Mouse (Mus musculus): ENCODE measurements around the gene Btaf1. TPM values are rescaled to one million over a fixed set of nuclear protein-coding genes. Genes with fewer than 3 reads are reported as not detected.

Gene Btaf1
- polyA plus RNA-seq, 1 experiment from 2014 or later = 5.6 TPM

GRCm38 (mm10) chr19:37059623-37060022 lies 133.7 kb downstream of the Btaf1 start:
- 0 out of 2 replicates have a peak, but pooled peaks have one; percentile 27 for ATAC-seq (replicated peaks; ENCODE audit: insufficient number of reproducible peaks, insufficient read depth, low FRiP score, low read depth)
- Histone ChIP-seq H3K9ac (no peak overlapping the region), H3K36me3 (no peaks in the 10 kb centered on the region), H3K4me2 (no peak overlapping the region), H3K4me3 (no peak overlapping the region), H3K27me3 (no peaks in the 10 kb centered on the region), H3K4me1 (replicated peaks) (peaks cover 12% of the 10 kb centered on the region), H3K27ac (0 out of 2 replicates have a peak overlapping the region, but pooled peaks have one; percentile 37), H3K9me3 (replicated peaks) (no peaks in the 10 kb centered on the region)
- 19% methylated on average over 2 of the region's 2 CpGs for WGBS

- H3K9ac ChIP-seq = no peak overlapping the region
- H3K4me2 ChIP-seq = no peak overlapping the region
- 58% methylated on average over 4 of the region's 4 CpGs for WGBS
- H3K4me3 ChIP-seq = no peak overlapping the region
- ATAC-seq (replicated peaks; ENCODE audit: insufficient number of reproducible peaks, insufficient read depth, low FRiP score, low read depth) = no peak
- no peaks in the 10 kb centered on the region for H3K9me3 ChIP-seq (replicated peaks)
- peaks cover 12% of the 10 kb centered on the region for H3K4me1 ChIP-seq (replicated peaks)
- peak overlapping the region; percentile 20; the same call in 1 of the 2 replicates for H3K27ac ChIP-seq
- H3K27me3 ChIP-seq = no peaks in the 10 kb centered on the region
- no peaks in the 10 kb centered on the region for H3K36me3 ChIP-seq
These were observed 134.2 kb downstream of the Btaf1 start for GRCm38 (mm10) chr19:37060078-37060477.

Other genes starting within 250 kb of the Btaf1 start
- 82.2 and 93.0 TPM in 2 replicates for gene Ppp1r3c, start 189.4 kb upstream of the Btaf1 start, polyA plus RNA-seq (2015; fragmentation: Nextera tagmentation; extraction: Ambion mirVana)
- gene Tnks2, start 91.8 kb upstream of the Btaf1 start, polyA plus RNA-seq (2015; fragmentation: Nextera tagmentation; extraction: Ambion mirVana) = 27.9 and 39.1 TPM in 2 replicates
- gene Fgfbp3, start 6.5 kb upstream of the Btaf1 start, polyA plus RNA-seq (2015; fragmentation: Nextera tagmentation; extraction: Ambion mirVana) = 4.4 TPM in 2 replicates